Mouse (Mus musculus) yolk sac, embryonic 10.5 days (tissue): Measurements from ENCODE around the gene Ipo5.

Experiments used
- DNase-seq: peaks from one replicate; pipeline ENCODE4 v3.0.0-alpha.2; 2017; ENCODE audit warnings: low spot score

Ipo5 gene

DNA sequence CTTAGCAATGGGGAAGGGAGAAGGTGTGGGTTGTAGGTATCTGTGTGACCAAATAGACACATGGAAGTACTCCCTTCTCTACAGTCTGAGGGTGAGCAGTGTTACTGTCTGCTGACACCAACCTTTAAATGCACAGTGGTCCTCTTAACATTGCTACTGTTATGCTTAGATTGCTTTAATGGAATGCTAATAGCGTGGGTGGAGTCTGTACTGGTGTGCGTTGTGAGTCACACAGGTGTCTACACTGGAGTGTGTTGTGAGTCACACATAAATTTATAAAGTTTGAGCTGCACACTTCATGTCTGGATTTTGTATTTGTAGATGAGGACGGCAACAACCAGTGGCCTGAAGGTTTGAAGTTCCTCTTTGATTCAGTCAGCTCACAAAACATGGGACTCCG lies 10.8 kb downstream of the Ipo5 start:
- no peak for DNase-seq

DNA sequence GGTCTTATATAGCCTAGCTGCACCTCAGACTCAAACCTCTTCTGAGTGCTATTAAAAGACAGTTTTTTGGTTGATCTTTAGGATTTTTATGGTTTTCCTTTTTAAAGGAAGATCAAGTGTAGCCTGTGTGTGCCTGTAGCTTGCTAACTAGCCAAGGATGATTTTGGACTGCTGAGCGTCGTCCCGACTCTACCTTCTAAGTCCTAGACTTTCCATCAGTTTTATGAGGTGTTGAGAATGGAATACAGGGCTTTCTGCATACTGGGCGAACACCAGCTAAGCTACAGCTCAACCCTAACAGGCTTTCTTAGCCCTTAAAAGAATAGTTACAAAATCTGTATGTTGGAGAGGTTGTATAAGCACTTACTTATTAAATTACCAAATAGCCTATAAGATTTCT lies 13.0 kb downstream of the Ipo5 start:
- no peak for DNase-seq

DNA sequence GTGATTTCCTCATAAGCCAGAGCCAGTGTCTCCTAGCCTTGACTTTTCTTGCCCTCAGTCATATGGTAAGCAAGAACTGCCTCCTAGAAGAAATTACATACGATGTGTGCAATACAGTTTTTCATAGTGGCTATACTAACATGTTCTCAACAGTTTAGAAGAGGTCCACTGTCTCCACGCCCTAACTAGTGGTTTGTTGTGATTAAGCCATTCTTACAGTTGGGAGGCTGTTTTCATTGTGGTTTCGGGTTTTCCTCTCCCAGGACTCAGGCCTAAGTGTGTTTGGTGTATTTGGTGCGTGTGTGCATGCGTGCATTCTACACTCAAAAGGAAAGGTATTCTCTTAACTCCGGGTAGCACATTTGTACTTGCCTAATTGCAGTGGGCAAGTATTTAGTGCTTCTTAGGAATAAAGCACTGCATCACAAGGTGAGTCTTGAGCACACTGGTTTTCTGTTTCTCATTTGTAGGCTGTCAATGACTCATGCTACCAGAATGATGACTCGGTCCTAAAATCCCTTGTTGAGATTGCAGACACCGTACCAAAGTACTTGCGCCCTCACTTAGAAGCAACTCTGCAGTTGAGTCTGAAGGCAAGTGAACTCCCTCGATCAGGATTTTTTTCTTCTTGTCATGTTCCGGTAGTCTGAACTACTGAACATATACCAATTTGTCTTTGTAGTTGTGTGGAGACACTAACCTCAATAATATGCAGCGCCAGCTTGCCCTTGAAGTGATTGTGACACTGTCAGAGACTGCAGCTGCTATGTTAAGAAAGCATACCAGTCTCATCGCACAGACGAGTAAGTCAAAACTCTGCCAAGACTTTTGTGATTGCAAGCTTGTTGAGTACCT lies 14.9 kb downstream of the Ipo5 start:
- DNase-seq, result no peak

DNA sequence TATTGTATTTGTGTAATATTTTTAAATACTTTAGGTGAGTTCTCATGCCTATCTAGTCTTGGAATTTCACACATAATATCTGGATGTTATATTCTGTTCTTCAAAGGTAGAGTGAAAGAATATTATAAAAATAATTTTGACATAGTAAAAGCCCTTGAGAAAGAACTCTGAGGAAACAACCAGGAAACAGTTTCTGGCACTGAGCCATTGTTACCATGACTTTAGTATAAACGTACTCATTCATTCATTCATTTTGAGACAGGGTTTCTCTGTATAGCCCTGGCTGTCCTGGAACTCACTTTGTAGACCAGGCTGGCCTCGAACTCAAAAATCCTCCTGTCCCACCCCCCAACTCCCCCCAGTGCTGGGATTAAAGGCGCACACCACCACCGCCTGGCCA lies 20.2 kb downstream of the Ipo5 start:
- no peak for DNase-seq

DNA sequence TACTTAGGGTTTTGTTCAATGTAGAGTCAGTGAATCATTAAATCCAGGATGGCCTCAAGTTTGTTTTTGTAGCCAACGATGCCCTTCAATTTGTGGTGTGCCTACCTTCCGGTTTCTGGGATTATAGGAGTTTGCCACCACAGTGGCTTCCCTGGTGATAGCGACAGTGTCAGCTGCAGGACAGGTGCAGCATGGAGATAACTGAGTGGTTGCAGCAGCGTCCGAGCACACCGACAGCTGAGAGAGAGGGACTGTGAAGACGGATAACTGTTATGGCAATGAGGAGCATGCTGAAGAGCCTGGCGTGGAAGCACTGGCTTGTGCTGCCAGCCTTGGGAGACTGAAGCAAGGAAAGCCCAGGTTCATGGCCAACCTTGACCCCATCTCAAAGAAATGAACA lies 22.6 kb downstream of the Ipo5 start:
- DNase-seq, result no peak

DNA sequence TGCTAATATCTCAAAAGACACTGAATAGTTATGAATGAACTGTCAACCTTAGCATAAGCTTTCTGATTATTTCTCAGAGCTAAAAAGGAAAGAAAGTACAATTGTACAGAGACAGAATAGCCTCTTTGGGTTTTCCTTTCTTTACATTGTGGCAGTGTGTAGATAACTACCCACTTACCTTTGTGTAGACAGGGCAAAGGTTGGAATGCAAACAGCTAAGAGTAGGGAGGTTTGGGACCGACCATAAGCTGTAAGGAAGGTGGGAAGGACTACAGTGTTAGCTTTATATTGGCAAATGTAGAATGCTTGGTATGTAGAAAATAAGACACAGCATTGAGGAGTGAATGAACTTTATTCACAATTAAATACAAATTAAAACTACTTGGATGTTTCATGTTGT lies 26.1 kb downstream of the Ipo5 start:
- DNase-seq, result no peak

DNA sequence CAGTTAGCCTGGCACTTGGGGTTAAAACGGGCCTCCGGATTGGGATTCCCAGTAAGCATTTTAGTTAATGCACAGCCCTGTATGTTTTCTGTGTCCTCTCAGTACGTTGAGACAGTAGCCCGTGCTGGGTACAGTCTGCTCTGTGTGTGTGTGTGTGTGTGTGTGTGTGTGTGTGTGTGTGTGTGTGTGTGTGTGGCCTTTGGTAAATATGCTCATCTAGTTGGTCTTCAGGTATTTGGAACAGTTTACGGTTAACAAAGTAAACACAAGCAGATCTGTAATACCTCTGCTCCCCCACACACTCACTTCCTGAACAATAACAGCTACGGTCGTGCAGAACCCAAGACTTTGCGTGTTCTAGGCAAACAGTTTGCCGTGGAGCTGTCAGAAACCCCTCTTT lies 31.8 kb downstream of the Ipo5 start:
- no peak for DNase-seq

DNA sequence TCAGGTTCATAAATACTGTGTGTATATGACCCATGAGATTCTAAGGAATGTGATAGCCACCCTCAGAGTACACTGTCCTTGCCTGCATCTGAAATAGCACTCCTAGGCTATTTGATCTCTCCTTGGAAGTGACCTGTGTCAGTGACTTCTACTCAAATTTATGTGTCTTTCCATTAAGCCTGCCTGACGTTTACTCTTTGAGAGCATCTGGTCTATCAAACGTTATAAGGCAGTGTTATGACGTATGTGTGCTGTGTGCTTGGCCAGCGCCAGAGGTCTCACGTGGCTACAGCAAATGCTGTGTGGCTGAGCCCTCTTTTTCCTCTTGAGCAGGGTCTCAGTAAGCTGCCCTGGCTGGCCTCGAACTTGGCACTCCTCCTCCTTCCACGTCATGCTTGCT lies 34.1 kb downstream of the Ipo5 start:
- DNase-seq, result no peak

DNA sequence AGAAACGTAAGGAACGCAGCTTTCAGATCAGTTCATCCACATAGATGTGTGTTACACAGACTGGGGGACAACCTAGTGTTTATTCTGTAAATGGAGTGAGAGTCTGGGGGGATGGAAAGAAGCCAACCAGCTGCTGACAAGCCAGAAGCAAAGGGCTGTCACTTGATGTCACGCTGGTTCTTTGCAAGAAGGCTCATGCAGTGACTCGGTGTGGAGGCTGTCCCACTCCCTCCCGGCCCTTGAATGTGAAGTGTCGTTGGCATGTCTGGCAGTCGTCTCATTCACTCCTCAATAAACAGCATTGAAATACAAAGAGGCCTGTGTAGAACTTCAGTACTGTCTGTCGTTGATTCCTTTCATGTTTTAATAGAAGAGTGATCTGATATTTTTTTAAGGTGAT lies 36.1 kb downstream of the Ipo5 start:
- DNase-seq, result no peak

DNA sequence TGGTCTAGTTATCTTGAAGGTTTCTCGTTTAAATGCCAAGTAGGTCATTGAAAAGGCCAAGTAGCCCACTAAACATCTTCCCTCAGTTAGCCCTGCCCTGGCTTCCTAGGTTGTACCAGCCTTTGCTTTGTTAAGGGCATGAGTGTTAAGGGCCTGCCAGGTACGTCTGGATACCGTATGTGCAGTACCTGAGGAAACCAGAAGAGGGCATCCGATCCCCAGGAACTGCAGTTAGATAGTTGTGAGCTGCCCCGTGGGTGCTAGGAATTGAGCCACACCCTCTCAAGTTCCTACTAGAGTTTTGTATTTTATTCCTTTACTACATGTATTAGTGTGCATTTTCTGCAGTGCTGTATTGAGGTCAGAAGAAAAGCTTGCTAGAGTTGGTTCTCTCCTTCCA lies 38.0 kb downstream of the Ipo5 start:
- no peak for DNase-seq

DNA sequence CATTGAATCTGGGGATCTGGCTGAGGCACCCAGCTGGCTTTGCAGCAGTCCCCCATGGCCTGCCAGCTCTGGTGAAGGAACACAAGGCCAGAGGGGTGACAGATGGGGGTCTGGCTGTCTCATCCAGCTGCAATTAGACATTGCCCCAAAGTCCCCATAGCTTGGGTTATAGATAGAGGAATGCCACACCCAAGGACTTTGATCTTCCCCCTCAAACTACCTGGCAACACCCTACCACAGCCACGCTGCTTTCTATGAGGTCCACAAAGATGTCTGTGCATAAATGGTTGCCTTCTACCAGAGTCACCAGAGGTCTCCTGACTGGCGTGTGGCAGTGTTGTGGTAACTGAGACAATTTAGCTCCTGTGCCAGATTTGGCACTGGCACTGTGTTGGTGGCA lies 39.0 kb downstream of the Ipo5 start:
- no peak for DNase-seq

DNA sequence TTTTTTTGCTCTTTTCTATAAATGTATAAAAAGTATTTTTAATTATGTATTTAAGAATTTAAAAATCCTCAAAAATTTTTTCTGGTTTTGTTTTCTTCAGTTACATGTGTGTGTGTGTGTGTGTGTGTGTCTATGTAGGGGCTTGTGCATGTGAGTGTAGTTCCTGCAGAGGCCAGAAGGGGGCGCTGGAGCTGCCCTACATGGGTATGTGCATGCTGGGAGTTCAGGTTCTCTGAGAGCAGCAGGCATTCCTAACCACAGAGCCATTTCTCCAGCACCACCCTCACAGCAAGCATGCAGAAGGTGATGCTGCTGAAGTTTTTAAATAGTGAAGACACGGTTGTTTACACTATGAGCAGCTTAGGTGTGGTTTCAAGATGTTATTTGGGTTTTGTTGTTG lies 41.4 kb downstream of the Ipo5 start:
- DNase-seq, result no peak

DNA sequence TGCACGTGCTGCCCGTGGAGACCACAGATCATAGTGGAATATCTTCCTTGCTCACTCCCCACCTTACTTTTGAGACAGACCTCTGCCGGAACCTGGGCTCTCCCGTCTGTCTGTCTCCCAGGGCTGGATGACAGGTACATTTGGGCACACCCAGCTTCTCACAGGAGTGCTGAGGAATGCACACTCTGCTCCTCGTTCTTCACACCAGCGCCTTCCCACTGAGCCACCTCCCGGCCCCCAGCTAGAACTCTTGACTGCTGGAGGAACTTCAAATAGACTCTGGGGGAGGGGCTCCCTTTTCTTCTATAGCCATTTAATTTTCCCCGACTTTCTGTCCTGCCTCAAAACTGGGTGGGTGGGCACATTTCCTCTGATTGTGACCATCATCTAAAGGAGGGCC lies 49.5 kb downstream of the Ipo5 start:
- no peak for DNase-seq

DNA sequence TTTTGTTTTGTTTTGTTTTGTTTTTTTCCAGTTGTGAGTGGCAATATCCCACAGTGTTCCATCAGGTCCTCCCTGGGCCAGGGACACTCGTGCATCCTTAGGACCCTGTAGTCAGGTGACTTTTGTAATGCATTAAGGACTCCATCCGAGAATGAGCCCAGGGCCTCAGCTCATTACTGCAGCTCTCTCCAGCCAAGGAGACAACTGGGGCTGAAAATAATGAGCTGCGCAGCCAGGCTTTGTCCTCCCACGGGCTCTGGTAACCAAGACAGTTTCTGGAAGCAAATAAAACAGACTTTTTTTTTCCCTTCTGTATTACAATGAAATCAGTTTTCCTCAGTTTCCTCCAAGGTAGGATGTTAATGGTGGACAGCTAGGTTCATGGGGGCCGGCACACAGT lies 50.0 kb downstream of the Ipo5 start:
- no peak for DNase-seq

DNA sequence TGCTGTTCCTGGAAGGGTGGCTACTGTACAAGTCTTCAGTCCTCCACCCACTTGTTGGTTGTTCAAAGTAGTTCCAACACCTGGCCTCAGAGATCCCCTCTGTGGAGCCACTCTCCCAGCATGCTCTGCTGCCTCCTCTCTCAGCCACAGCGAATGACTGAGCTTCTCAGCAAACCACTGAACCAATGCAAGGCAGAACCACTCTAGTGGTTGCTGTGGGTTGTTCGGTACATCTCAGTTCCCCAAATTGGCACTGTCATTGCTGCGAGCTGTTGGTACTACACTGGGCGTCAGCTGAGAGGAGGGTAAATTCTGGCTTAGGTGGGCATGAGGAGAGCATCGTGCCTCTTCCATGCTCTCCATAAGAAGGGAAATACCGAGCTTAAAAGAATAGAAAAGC lies 56.0 kb downstream of the Ipo5 start:
- no peak for DNase-seq

DNA sequence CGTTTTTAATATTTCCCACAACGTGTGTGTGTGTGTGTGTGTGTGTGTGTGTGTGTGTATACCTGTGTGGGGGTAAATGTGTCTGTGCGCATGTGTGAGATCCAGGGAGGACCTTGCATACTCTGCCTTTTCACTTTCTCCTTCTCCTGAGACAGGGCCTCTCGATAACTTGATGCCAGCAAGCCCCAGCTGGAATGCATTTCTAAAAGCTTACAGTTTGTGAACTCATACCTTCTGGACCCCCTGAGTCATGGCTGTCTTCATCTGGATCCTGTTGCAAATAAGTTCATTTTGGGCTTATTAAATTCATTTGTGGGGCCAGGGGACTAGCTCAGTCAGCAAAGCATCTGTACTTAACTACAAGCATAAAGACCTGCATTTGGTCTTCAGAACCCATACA lies 57.7 kb downstream of the Ipo5 start:
- DNase-seq, result no peak

DNA sequence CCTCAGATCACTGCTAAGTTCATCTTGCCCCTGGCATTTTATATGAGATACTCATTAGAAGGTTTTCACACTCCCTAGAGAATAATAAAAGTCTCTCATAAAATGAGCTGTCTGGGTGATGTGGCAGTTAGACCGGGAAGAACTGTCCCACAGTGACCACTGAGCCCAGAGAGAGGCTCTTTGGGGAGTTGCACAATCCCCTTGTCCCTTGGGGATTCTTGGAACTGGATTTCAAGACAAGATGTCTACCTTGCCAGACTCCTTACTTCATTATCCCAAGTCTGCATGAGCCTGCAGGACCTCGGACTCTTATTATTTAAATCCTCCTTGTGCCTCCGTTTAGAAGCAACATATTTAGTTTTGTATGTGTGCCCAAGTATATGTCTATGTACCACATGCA lies 58.6 kb downstream of the Ipo5 start:
- DNase-seq, result no peak

DNA sequence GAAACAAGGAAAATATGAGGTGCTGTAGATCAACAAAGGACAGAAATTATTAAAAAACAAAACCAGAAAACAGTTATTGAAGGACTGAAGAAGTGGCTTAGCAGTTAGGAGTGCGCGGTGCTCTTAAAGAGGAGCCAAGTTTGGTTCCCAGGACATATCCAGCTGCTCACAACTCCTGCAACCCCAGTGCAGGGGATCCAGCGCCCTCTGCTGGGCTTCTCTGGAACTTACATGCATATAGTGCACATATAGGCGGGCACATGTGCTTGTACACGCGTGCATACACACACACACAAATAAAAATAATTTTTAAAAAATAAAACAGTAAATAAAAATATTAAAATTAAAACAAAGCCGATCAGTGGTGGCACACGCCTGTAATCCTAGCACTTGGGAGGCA lies 59.6 kb downstream of the Ipo5 start:
- no peak for DNase-seq

DNA sequence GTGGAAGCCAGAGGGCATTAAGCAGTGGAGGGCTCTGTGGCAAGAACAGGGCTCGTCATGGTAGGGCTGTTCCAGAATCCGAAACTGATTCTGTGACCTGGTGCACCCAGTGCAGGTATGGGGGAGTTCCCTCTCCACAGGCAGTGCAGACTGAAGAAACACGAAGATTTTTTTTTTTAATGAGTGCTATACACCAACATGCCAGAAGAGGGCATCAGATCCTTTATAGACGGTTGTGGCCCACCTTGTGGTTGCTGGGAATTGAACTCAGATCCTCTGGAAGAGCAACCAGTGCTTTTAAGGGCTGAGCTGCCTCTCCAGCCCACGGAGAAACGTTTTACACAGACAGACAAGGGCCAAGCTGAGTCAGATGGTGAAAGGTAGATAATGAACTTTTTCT lies 60.3 kb downstream of the Ipo5 start:
- DNase-seq, result no peak

DNA sequence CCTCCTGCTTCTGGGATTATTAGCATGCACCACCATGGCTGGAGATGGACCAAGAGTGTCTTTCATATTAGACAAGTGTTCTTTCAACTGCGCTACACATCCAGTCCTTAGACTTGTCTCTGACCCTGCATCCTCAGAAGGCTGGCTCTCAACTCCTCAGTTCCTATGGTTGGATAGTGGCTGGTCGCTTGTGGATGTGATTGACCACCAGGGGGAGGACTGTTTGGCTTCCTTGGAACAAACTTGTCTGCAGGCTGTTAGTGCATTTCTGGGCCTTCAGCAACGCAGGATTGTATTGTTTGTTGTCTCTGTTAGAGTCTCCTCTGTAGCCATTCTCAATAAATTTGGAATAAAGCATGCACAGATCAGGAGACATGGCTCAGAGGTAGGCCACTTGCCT lies 68.5 kb downstream of the Ipo5 start:
- DNase-seq, result no peak

DNA sequence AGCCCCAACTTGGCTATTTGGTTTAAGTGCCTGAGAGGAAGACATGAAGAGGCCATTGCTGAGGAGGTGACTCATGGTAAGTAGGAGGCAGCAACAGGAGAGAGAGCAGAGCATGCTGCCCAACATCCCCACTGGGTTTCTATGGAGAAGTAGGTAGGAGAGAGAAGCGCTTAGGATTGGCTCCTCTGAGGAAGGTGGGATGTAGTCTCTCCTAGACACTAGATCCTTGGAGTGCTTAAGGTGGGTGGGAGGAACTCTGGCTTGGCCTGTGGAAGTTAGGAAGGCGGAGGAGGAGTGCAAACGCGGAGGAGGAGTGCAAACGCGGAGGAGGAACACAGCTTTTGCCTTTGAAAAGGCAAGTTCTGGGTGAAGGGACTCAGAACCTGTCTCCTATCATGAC lies 78.1 kb downstream of the Ipo5 start:
- DNase-seq, result no peak
